Mouse (Mus musculus) heart, adult 2 months (tissue): ENCODE measurements around the gene Tll2.

ENCODE experiments used
- CTCF ChIP-seq: fragments of 200-600 bp; IDR thresholded peaks from 2 replicates; pipeline ENCODE4 v1.8.1; 2022; ENCODE audit warnings: antibody characterized with exemption, mild to moderate bottlenecking, moderate library complexity
- EP300 ChIP-seq: fragments of 200-500 bp; IDR thresholded peaks from 2 replicates; pipeline ENCODE4 v1.6.1; 2011; ENCODE audit warnings: low read depth, low read length, control low read depth; ENCODE audit not compliant: insufficient read depth
- POLR2A ChIP-seq: fragments of 200-500 bp; IDR thresholded peaks from 2 replicates; pipeline ENCODE4 v1.6.1; 2011; ENCODE audit warnings: mild to moderate bottlenecking, low read depth, low read length, control low read depth; ENCODE audit not compliant: insufficient read depth

DNA sequence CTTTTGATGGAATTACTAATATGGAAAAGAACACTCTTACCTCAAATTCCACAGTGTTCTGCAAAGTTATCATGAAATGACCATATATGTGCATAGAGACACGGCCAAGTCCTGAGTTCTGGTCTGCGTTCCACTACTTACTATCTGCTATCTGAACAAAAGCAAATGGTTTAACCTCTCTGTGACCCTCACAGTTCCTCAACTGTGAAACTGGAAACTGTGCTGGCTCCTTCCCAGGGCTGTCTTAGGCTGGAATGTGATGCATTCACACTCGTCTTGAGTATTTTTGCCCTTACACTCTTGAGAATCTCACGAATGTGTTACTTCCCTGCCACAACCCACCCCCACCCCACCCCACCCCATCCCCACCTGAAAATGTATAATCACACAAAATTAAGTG, 42.3 kb upstream of the Tll2 start:
- TF ChIP-seq CTCF: no peak
- TF ChIP-seq POLR2A: no peak
- TF ChIP-seq EP300: no peak
